Mouse (Mus musculus) kidney, adult 2 months (tissue): Measurements from ENCODE around the gene Lce1j.

Experiments used
- CTCF ChIP-seq: fragments of 200-500 bp; conservative IDR thresholded peaks from 2 replicates; pipeline ENCODE4 v1.5.1; 2011; ENCODE audit warnings: low read depth, mild to moderate bottlenecking, control low read depth, low read length, moderate library complexity, mixed read lengths; ENCODE audit not compliant: insufficient read depth, insufficient read length
- POLR2A ChIP-seq: fragments of 200-500 bp; IDR thresholded peaks from one replicate; pipeline ENCODE4 v1.6.1; 2011; ENCODE audit warnings: low read depth, low read length, control low read depth

DNA sequence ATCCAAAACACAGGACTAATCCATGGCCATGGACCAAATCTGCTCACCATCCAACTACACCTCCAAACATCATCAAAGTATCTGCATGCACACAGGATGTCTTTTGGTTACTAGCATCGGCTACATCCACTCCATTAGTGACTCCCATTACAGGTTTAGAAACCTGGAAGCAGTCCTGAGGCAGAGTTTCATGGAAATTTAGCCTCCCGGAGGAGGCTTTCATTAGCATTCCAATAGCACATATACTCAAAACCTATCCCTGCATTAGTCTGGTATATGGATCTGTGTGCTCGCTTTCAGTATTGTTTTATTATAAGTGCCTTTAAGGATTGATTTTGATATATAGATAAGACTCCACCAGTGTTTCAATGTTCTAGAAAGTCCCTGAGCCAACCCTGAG lies 25.3 kb upstream of the Lce1j start:
- TF ChIP-seq CTCF (no peak), POLR2A (no peak)
